Mouse (Mus musculus) liver, embryonic 14.5 days (tissue): ENCODE data around the gene Gramd1b. TPM values are rescaled to one million over a fixed set of nuclear protein-coding genes. Genes with fewer than 3 reads are reported as not detected.

ENCODE experiments used
- ATAC-seq: fragments of 200-750 bp; cut with Nextera tagmentation; 2 replicates; pipeline ENCODE4 v1.8.0; 2017; ENCODE audit warnings: moderate number of reproducible peaks, mild to moderate bottlenecking, moderate library complexity; ENCODE audit not compliant: insufficient read depth
- DNase-seq, 3 experiments: peaks; one replicate each; pipeline ENCODE4 v3.0.0-alpha.2; 2012 to 2013; ENCODE audit warnings: low read depth in 3 of 3, low spot score in 3 of 3
- H3K27ac ChIP-seq: fragments of 300-500 bp; sonication (generic); 2 replicates; pipeline ENCODE4 v1.5.1; 2014; ENCODE audit warnings: moderate library complexity, mild to moderate bottlenecking, control low read depth, inconsistent platforms
- H3K27me3 ChIP-seq: fragments of 300-500 bp; sonication (generic); 2 replicates; pipeline ENCODE4 v1.6.1; 2014; ENCODE audit warnings: mild to moderate bottlenecking, low read length, moderate library complexity; ENCODE audit not compliant: control insufficient read depth, insufficient read depth
- H3K36me3 ChIP-seq: fragments of 300-500 bp; sonication (generic); replicated peaks from 2 replicates; pipeline ENCODE4 v1.6.1; 2014; ENCODE audit warnings: low read depth; ENCODE audit not compliant: control insufficient read depth, insufficient read depth
- H3K4me1 ChIP-seq, 2 experiments: fragments of 200-500 bp in 1 of 2; fragments of 300-500 bp in 1 of 2; sonication (generic) in 1 of 2; replicated peaks; 2 replicates each; pipeline ENCODE4 v1.6.1; 2012 to 2014; ENCODE audit warnings: antibody characterized with exemption in 1 of 2, inconsistent platforms in 1 of 2, low read length in 1 of 2; ENCODE audit not compliant: control insufficient read depth in 2 of 2, insufficient read depth in 2 of 2
- H3K4me2 ChIP-seq: fragments of 300-500 bp; sonication (generic); 2 replicates; pipeline ENCODE4 v1.6.1; 2014; ENCODE audit warnings: low read depth, mild to moderate bottlenecking, control low read depth, moderate library complexity
- H3K4me3 ChIP-seq, 2 experiments: fragments of 200-500 bp in 1 of 2; fragments of 300-500 bp in 1 of 2; sonication (generic) in 1 of 2; 2 replicates each; pipeline ENCODE4 v1.5.1; 2012 to 2014; ENCODE audit warnings: low read depth in 2 of 2, low read length in 2 of 2, mild to moderate bottlenecking in 2 of 2, control low read depth in 1 of 2, inconsistent platforms in 1 of 2, moderate library complexity in 1 of 2; ENCODE audit not compliant: insufficient read depth in 1 of 2
- H3K9ac ChIP-seq: fragments of 300-500 bp; sonication (generic); replicated peaks from 2 replicates; pipeline ENCODE4 v1.6.1; 2014; ENCODE audit warnings: mild to moderate bottlenecking, control low read depth, moderate library complexity
- H3K9me3 ChIP-seq: fragments of 300-500 bp; sonication (generic); 2 replicates; pipeline ENCODE4 v1.6.1; 2016; ENCODE audit warnings: low read length, mixed read lengths; ENCODE audit not compliant: control insufficient read depth
- CTCF ChIP-seq: IDR thresholded peaks from 2 replicates; pipeline ENCODE4 v1.5.1; 2016; ENCODE audit warnings: antibody characterized with exemption, low read depth, control low read depth
- EP300 ChIP-seq: IDR thresholded peaks from 2 replicates; pipeline ENCODE4 v1.6.1; 2016; ENCODE audit warnings: antibody characterized with exemption, low read depth
- WGBS: fragments of 180-500 bp; shearing (Covaris S2); extraction: QIAGEN DNeasy Blood & Tissue Kit; methylation state at CpG from one replicate; pipeline ENCODE4 v1.1.7; 2014; ENCODE audit not compliant: insufficient replicate concordance; 5-methylcytosine and 5-hydroxymethylcytosine counted together
- polyA plus RNA-seq, 2 experiments: library from polyadenylated mRNA; depleted of rRNA in 1 of 2; stranded (reverse) in 1 of 2; unstranded in 1 of 2; fragments of >200 nt; fragmentation: Nextera tagmentation in 1 of 2; extraction: Ambion mirVana in 1 of 2; gene quantifications; 2 replicates each; pipeline versions ENCODE4 v1.2.1 to v1.2.3; 2012 to 2014

Gene Gramd1b
- polyA plus RNA-seq, 2 experiments = 0.71 to 1.0 TPM

GRCm38 (mm10) chr9:40317735-40318134 lies 213.4 kb downstream of the Gramd1b start:
- DNase-seq = no peak
- TF ChIP-seq CTCF (no peak), EP300 (no peak)
- WGBS = 60% methylated on average over 4 of the region's 4 CpGs
- no peak overlapping the region for H3K4me3 ChIP-seq
- H3K27me3 ChIP-seq = no peaks in the 10 kb centered on the region
- H3K36me3 ChIP-seq = no peaks in the 10 kb centered on the region
- peaks cover 0 to 13% of the 10 kb centered on the region in 2 experiments; a peak in 2 of 4 replicates for H3K4me1 ChIP-seq
- no peak overlapping the region for H3K27ac ChIP-seq
- H3K4me2 ChIP-seq = no peak overlapping the region
- no peak overlapping the region for H3K9ac ChIP-seq
- no peak for ATAC-seq
- H3K9me3 ChIP-seq = no peaks in the 10 kb centered on the region

GRCm38 (mm10) chr9:40316865-40317660 lies 214.1 kb downstream of the Gramd1b start:
- no peak for DNase-seq
- no peaks in the 10 kb centered on the region for H3K36me3 ChIP-seq
- TF ChIP-seq EP300 (no peak), CTCF (no peak)
- WGBS = 69% methylated on average over 9 of the region's 9 CpGs
- H3K4me2 ChIP-seq = no peak overlapping the region
- H3K9ac ChIP-seq = no peak overlapping the region
- ATAC-seq = no peak
- no peaks in the 10 kb centered on the region for H3K9me3 ChIP-seq
- no peak overlapping the region for H3K27ac ChIP-seq
- H3K4me3 ChIP-seq = no peak overlapping the region
- H3K27me3 ChIP-seq = no peaks in the 10 kb centered on the region
- H3K4me1 ChIP-seq = peaks cover 0 to 9% of the 10 kb centered on the region in 2 experiments; a peak in 2 of 4 replicates

GRCm38 (mm10) chr9:40311813-40312212 lies 219.4 kb downstream of the Gramd1b start:
- no peaks in the 10 kb centered on the region for H3K27me3 ChIP-seq
- ATAC-seq = no peak
- 69% methylated on average over 9 of the region's 9 CpGs for WGBS
- H3K4me1 ChIP-seq = no peaks in the 10 kb centered on the region
- DNase-seq = no peak
- H3K36me3 ChIP-seq = no peaks in the 10 kb centered on the region
- no peak for TF ChIP-seq CTCF
- TF ChIP-seq EP300 = no peak
- H3K9ac ChIP-seq = no peak overlapping the region
- H3K4me2 ChIP-seq = no peak overlapping the region
- H3K9me3 ChIP-seq = no peaks in the 10 kb centered on the region
- no peak overlapping the region for H3K4me3 ChIP-seq
- no peak overlapping the region for H3K27ac ChIP-seq

- ATAC-seq = no peak
These were observed 221.3 kb downstream of the Gramd1b start for GRCm38 (mm10) chr9:40309876-40310275.

GRCm38 (mm10) chr9:40307311-40307710 lies 223.9 kb downstream of the Gramd1b start:
- H3K4me1 ChIP-seq = no peaks in the 10 kb centered on the region
- no peak for ATAC-seq
- no peak overlapping the region for H3K9ac ChIP-seq
- H3K4me3 ChIP-seq = no peak overlapping the region
- 54% methylated on average over 3 of the region's 3 CpGs for WGBS
- no peak for TF ChIP-seq EP300
- TF ChIP-seq CTCF = no peak
- H3K36me3 ChIP-seq = no peaks in the 10 kb centered on the region
- no peak for DNase-seq
- H3K27ac ChIP-seq = no peak overlapping the region
- H3K27me3 ChIP-seq = no peaks in the 10 kb centered on the region
- H3K9me3 ChIP-seq = no peaks in the 10 kb centered on the region
- no peak overlapping the region for H3K4me2 ChIP-seq

More at GRCm38 (mm10) chr9:40309876-40310275, 221.3 kb downstream of the Gramd1b start:
- Histone ChIP-seq H3K9me3 (no peaks in the 10 kb centered on the region), H3K4me3 (no peak overlapping the region), H3K27ac (no peak overlapping the region), H3K27me3 (no peaks in the 10 kb centered on the region), H3K36me3 (no peaks in the 10 kb centered on the region), H3K4me2 (no peak overlapping the region), H3K9ac (no peak overlapping the region), H3K4me1 (no peaks in the 10 kb centered on the region)
- no peak for DNase-seq
- no peak for TF ChIP-seq EP300
- no peak for TF ChIP-seq CTCF
- 70% methylated on average over 6 of the region's 6 CpGs for WGBS
